Mouse (Mus musculus): ENCODE measurements around the gene Myod1.

The Myod1 gene

DNA sequence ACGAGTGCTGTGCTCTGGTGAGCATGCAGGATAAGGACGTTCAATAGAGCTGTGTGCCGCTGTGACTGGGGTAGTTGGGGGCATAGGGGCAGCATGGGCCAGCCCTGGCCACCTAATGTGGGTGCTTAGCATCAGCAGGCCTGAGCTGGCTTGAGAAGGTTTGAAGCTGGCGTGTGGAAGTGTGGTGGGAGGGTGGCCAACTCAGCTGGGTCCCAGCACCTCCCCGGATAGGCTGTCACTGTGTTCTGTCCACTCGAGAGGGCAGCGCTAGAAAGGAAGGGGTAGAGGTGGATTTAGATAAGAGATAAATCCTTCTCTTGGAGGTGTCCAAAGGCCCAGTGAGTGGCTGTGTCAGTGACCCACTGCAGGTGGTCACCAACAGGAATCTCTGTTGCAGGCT is 41.2 kb downstream of the Myod1 start:
- peak in 1 of 2 experiments; percentile 56 for DNase-seq

DNA sequence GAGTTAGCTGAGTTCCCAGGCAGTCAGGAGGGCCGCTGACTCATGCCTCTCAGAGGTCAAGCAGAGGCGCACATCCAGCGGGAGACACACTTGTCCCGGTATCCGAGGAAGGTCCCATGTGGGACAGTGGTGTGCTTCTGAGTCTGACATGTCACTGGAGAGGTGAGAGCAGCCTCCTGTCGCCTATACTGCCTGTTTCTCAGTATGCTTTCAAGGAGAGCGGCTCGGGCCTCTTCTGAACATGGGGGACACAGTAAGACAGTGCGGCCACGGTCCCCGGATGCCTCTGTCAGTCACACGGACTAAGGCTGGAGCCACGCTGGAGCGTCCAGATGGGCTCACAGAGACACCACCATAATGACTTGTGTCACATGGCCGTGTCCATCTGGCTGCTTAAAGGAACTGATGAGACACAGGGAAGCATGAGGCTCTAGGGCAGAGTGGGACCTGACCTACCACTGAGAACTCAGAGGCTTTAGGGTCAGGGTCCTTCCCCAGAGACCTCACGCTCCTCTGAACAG is 41.9 kb downstream of the Myod1 start:
- peak in 1 of 2 experiments; percentile 65 for DNase-seq

DNA sequence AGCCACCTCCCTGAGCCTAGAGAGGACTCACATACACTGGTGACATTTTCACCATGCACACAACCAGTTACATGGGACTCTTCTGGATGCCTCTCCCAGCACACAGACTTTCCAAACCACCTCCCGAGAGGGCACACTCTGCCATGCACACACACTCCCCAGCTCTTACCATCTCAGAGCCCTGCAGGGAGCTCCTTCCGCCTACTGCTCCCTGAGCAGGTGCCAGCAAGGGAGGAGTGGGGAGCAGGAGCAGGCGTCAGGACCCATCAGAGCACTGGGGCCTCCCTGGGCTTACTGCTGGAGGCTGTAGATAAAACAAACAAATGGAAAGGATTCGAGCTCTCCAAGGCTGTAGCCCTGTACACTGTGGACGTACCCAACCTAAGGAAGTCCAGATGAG is 45.3 kb downstream of the Myod1 start:
- DNase-seq = peak; percentile 55

DNA sequence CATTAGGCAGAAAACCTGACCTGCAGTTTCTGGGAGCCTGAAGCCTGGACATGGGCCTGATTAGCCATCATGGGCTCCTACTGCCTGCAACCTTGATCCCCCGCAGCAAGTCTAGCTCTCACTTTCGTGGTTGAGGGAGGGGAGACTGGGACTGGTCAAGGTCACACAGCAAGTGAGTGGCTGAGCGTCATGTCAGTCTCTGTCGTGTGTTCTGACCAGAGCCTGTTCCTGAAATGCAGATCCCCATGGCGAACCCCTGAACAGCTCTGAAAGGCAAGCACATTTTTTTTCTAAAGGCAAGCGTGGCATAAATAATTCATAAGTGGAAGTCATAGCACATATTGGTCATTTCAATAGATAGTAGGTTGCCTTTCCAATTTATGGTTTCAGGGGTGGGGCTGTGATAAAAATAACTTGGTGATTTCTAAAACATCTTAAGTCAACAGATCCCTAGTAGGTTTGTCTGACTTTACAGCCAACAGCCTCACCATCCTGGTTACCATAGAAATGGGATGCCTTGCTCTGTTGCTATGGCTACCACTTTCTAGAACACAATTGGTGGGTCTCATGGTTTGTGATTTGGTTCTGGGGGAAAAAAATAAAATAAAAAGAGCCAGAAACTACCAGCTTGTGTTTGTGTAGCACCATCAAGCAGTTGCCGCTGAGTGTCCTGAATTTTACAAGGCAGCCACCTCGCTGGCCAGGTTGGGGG is 45.9 kb downstream of the Myod1 start:
- DNase-seq = no peak

DNA sequence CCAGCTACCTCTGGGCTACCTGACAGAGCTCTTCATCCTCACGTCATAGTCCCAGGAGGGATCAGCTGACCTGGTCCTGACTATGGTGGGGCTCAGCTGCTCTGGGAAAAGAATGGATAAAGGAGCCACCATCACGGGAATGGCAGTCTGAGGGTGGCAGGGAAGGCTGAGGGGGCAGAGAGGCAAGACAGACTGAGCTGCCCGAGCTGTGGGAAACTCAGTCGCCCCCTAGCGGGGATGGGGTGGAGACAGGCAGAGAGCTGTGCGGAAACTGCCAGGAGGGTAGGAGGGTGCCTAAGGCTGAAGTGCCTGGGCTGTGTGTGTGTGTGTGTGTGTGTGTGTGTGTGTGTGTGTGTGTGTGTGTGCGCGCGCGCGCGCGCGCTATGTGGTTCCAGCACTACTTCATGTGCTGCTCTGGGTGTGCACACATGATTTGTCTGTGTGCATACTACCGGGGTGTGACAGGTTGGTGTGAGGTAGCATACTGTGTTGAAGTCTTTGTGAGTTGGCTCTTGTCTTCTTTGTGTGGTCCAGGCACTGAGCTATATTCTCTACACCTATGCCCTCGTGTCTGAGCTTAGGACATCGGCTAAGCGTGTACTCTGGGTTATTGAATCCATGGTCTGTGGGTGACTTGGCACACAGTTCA is 46.6 kb downstream of the Myod1 start:
- DNase-seq = peak; percentile 83 to 87

DNA sequence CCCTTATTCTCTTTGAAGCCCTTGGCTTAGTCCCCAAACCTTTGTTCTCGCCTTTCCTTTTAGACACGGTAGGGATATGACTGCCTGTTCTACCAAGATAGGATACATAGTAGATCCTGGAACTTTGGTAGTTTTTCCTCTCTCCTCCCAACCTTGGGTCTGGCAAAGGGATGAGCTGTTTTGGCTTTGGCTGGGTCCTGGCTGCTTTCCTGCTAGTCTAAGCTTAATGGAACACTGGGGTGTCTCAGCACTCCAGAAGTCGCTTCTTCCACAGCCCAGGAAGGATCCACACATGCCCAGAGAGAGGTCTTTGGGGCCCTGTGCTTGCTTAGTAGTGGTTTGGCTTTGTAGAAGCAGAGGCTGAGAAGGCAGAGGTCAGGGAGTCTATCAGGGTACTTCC is 47.7 kb downstream of the Myod1 start:
- peak; percentile 63 to 67 for DNase-seq

DNA sequence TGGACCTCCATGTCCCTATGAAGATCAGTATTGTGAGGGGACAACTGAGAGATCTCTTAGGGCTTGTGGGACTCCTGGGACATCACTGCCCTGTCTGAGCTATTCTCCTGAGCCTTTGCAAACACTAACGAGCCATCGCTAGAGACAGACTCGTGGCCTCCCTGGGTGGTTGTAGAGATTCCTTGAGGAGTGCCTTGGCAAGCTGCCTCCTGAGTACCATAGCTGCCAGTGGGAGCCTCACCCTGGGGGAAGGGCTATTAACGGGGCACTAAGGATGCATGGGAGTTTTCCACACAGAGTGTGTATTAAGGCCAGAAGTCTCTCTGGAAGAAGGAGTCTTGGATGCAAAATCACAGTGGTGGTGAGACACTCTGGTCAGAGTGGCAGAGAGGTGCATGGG is 48.7 kb downstream of the Myod1 start:
- DNase-seq = peak; percentile 45 to 47
